Mouse (Mus musculus) liver, postnatal 0 days (tissue): Measurements from ENCODE around the gene Ruvbl2. TPM values are rescaled to one million over a fixed set of nuclear protein-coding genes. Genes with fewer than 3 reads are reported as not detected.

ENCODE experiments used
- ATAC-seq: fragments of 200-750 bp; cut with Nextera tagmentation; 2 replicates; pipeline ENCODE4 v1.8.0; 2017; ENCODE audit warnings: mild to moderate bottlenecking, moderate library complexity
- DNase-seq: peaks from one replicate; pipeline ENCODE4 v3.0.0-alpha.2; 2016
- H3K27ac ChIP-seq: fragments of 300-500 bp; sonication (generic); 2 replicates; pipeline ENCODE4 v1.5.1; 2014; ENCODE audit warnings: antibody characterized with exemption, moderate library complexity, mild to moderate bottlenecking, low read depth
- H3K27me3 ChIP-seq: fragments of 300-500 bp; sonication (generic); 2 replicates; pipeline ENCODE4 v1.6.1; 2014; ENCODE audit warnings: low read length, control low read depth, mixed read lengths; ENCODE audit not compliant: insufficient read depth
- H3K36me3 ChIP-seq: fragments of 300-500 bp; sonication (generic); replicated peaks from 2 replicates; pipeline ENCODE4 v1.6.1; 2014; ENCODE audit warnings: mild to moderate bottlenecking, control low read depth, low read length, moderate library complexity, mixed read lengths; ENCODE audit not compliant: insufficient read depth
- H3K4me1 ChIP-seq: fragments of 300-500 bp; sonication (generic); 2 replicates; pipeline ENCODE4 v1.6.1; 2014; ENCODE audit warnings: antibody characterized with exemption, mild to moderate bottlenecking, control low read depth; ENCODE audit not compliant: insufficient read depth
- H3K4me2 ChIP-seq: fragments of 300-500 bp; sonication (generic); 2 replicates; pipeline ENCODE4 v1.6.1; 2014; ENCODE audit warnings: low read depth, mild to moderate bottlenecking, low read length, moderate library complexity, mixed read lengths
- H3K4me3 ChIP-seq: fragments of 300-500 bp; sonication (generic); 2 replicates; pipeline ENCODE4 v1.5.1; 2014; ENCODE audit warnings: low read depth, low read length
- H3K9ac ChIP-seq: fragments of 300-500 bp; sonication (generic); replicated peaks from 2 replicates; pipeline ENCODE4 v1.6.1; 2014; ENCODE audit warnings: mild to moderate bottlenecking, moderate library complexity
- H3K9me3 ChIP-seq: fragments of 300-500 bp; sonication (generic); 2 replicates; pipeline ENCODE4 v1.6.1; 2016; ENCODE audit warnings: mild to moderate bottlenecking, control low read depth, low read length, mixed read lengths
- CTCF ChIP-seq: sonication (generic); IDR thresholded peaks from 2 replicates; pipeline ENCODE4 v1.5.1; 2016; ENCODE audit warnings: antibody characterized with exemption, low read depth
- EP300 ChIP-seq: IDR thresholded peaks from 2 replicates; pipeline ENCODE4 v1.6.1; 2016; ENCODE audit warnings: antibody characterized with exemption, low read depth, mild to moderate bottlenecking
- WGBS: fragments of 180-500 bp; shearing (Covaris S2); extraction: QIAGEN DNeasy Blood & Tissue Kit; methylation state at CpG from one replicate; pipeline ENCODE4 v1.1.7; 2014; ENCODE audit not compliant: insufficient replicate concordance; 5-methylcytosine and 5-hydroxymethylcytosine counted together
- polyA plus RNA-seq: library from polyadenylated mRNA; unstranded; fragments of >200 nt; fragmentation: Nextera tagmentation; extraction: Ambion mirVana; gene quantifications from 2 replicates; pipeline ENCODE4 v1.2.1, GENCODE M21; 2015

The Ruvbl2 gene
- polyA plus RNA-seq, 1 experiment from 2014 or later: 36.5 TPM

DNA sequence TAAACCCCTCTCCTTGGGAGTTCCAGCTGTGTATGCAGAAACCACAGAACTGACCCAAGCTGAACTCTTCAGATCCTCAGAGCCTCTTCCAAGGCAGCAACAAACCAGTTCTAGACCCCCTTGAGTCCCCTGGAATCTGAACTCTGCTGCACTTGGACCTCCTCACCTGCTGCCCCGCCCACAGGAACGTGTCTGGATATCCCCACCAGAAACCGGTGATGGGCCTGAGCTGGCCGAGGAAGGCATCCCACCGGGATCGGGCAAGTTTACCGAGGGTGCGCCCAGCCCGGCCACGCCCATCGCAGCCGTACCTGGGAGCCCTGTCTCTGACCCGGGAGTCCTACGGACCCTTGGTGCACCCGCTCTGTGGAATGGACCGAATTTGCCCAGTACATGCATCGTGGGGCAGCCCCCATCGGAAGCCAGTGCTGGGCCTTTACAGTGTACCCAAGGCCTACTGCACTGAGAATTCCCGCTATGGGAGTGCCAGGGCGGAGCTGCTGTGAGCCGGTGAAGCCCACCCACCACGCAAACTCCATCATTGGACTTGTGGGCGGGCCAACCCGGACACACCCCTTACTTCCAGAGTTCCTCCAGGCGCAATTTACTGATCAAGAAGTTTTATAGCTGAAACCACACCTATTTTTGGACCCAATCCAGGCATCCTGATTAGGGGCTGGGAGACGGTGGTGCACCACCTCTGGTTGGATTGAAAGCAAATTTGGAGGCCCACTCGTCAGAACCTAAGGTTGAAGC, 17.9 kb downstream of the Ruvbl2 start:
- Histone ChIP-seq H3K27ac (no peak overlapping the region), H3K27me3 (peaks cover 49% of the 10 kb centered on the region), H3K4me1 (peaks cover 6% of the 10 kb centered on the region; the same call in 1 of the 2 replicates), H3K9me3 (no peaks in the 10 kb centered on the region), H3K9ac (no peak overlapping the region), H3K36me3 (peaks cover 39% of the 10 kb centered on the region), H3K4me3 (no peak overlapping the region), H3K4me2 (no peak overlapping the region)
- DNase-seq: no peak
- 32% methylated on average over 27 of the region's 27 CpGs for WGBS
- no peak for ATAC-seq
- no peak for TF ChIP-seq EP300

DNA sequence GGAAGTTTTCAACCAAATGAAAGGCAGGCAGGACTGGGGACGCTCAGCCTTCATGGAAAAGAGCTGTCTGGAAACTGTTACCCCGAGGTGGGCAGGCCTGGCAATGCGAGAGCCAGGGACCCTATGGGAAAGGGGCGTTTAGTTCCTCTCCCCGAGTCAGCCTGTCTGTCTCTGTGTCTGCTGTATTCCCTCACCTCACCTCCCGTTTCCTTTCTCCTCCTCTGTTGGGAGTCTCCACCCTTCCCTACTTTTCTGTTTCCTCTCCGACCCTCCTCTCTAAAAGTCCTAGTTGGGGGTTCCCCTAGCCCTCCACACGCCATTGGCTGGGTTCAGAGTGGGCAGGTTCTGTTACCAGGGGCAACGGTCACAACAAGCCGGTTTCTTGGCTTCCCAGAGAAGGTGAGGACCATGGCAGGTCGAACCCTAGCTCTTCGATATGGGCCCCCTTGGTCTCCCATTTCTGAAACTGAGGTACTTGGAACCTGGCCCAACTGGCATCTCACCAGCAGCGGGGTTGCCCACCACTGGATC, 19.9 kb downstream of the Ruvbl2 start:
- peaks cover 69% of the 10 kb centered on the region for H3K27me3 ChIP-seq
- H3K36me3 ChIP-seq: peaks cover 21% of the 10 kb centered on the region
- WGBS: 12% methylated on average over 13 of the region's 13 CpGs
- H3K4me2 ChIP-seq: no peak overlapping the region
- no peak overlapping the region for H3K4me3 ChIP-seq
- TF ChIP-seq CTCF (no peak), EP300 (no peak)
- ATAC-seq (no peak), DNase-seq (no peak)
- H3K27ac ChIP-seq: no peak overlapping the region
- no peaks in the 10 kb centered on the region for H3K9me3 ChIP-seq
- peaks cover 16% of the 10 kb centered on the region for H3K4me1 ChIP-seq
- no peak overlapping the region for H3K9ac ChIP-seq

DNA sequence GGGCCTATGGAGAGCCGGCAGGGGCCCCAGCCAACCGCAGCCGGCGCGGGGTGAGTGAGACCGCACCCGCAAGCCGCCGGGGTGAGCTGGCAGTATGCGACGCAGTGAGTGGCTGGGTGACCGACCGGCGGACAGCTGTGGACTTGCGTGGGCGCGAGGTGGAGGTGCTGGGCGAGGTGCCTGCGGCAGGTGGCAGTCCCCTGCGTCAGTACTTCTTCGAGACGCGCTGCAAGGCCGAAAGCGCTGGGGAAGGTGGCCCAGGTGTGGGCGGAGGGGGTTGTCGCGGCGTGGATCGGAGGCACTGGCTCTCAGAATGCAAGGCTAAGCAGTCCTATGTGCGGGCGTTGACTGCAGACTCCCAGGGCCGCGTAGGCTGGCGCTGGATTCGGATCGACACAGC, 22.3 kb downstream of the Ruvbl2 start:
- Histone ChIP-seq H3K4me1 (peaks cover 16% of the 10 kb centered on the region), H3K27me3 (peaks cover 90% of the 10 kb centered on the region), H3K9ac (no peak overlapping the region), H3K27ac (no peak overlapping the region), H3K9me3 (no peaks in the 10 kb centered on the region), H3K36me3 (0 out of 2 replicates have a peak, but pooled peaks cover under 1% of the 10 kb centered on the region), H3K4me2 (no peak overlapping the region), H3K4me3 (0 out of 2 replicates have a peak overlapping the region, but pooled peaks have one; percentile 6)
- no peak for TF ChIP-seq CTCF
- DNase-seq (no peak), ATAC-seq (no peak)
- WGBS: 13% methylated on average over 35 of the region's 37 CpGs

DNA sequence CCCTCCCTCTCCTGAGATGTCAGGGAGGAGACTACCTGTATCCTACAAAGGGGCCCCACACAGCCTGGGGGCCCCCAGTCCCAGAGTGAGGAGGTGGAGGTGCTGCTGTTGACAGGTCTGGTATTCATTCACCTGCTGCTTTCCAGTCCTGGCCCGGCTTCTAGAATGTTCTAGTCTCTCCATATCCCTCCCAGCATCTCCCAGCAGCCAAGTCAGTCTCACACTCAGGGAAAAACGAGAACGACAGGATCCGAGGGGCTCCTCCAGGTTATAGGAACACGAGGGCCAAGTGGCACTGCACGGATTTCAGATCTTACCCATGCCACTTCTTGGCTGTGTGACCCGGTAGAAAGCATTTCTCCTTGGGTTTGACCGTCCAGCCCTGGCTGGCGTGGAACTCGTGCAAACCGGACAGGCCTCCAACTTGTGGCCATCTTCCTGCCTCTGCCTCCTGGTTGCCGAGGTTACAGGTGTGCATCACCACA, 23.1 kb downstream of the Ruvbl2 start:
- Histone ChIP-seq H3K27ac (no peak overlapping the region), H3K4me3 (no peak overlapping the region), H3K9ac (no peak overlapping the region), H3K36me3 (no peaks in the 10 kb centered on the region), H3K4me1 (peaks cover 16% of the 10 kb centered on the region), H3K9me3 (no peaks in the 10 kb centered on the region), H3K27me3 (peaks cover 90% of the 10 kb centered on the region), H3K4me2 (no peak overlapping the region)
- DNase-seq: no peak
- no peak for TF ChIP-seq CTCF
- no peak for TF ChIP-seq EP300
- WGBS: 33% methylated on average over 12 of the region's 12 CpGs
- no peak for ATAC-seq

- TF ChIP-seq EP300 (no peak), CTCF (no peak)
- Histone ChIP-seq H3K9me3 (no peaks in the 10 kb centered on the region), H3K4me3 (peak overlapping the region; percentile 48), H3K9ac (peak overlapping the region; percentile 34), H3K27ac (no peak overlapping the region), H3K4me1 (peaks cover 16% of the 10 kb centered on the region), H3K4me2 (peak overlapping the region; percentile 72), H3K36me3 (no peaks in the 10 kb centered on the region), H3K27me3 (peaks cover 96% of the 10 kb centered on the region)
- DNase-seq (peak; percentile 23), ATAC-seq (0 out of 2 replicates have a peak, but pooled peaks have one; percentile 8)
- 2% methylated on average over 26 of the region's 27 CpGs for WGBS
These were observed 23.8 kb downstream of the Ruvbl2 start for GRCm38 (mm10) chr7:45413864-45414739.
